Mouse (Mus musculus) bone marrow, adult 2 months (tissue): Measurements from ENCODE around the gene Cybc1. TPM values are rescaled to one million over a fixed set of nuclear protein-coding genes. Genes with fewer than 3 reads are reported as not detected.

Source experiments
- H3K27ac ChIP-seq: fragments of 200-500 bp; 2 replicates; pipeline ENCODE4 v1.5.1; 2012; ENCODE audit warnings: low read depth, mild to moderate bottlenecking, control low read depth, inconsistent platforms, low read length; ENCODE audit not compliant: control insufficient read depth, poor library complexity, insufficient read depth
- H3K4me1 ChIP-seq: fragments of 200-500 bp; 2 replicates; pipeline ENCODE4 v1.6.1; 2011; ENCODE audit warnings: low read length; ENCODE audit not compliant: control insufficient read depth, insufficient read depth
- H3K4me3 ChIP-seq: fragments of 200-500 bp; replicated peaks from 2 replicates; pipeline ENCODE3; 2011; ENCODE audit warnings: mild to moderate bottlenecking, low read depth, low read length, control low read depth; ENCODE audit not compliant: control insufficient read depth
- CTCF ChIP-seq: fragments of 200-500 bp; IDR thresholded peaks from 2 replicates; pipeline ENCODE4 v1.5.1; 2011; ENCODE audit warnings: low read length, control low read depth; ENCODE audit not compliant: control insufficient read depth, insufficient read depth
- POLR2A ChIP-seq: fragments of 200-500 bp; IDR thresholded peaks from 2 replicates; pipeline ENCODE4 v1.6.1; 2011; ENCODE audit warnings: low read depth, mild to moderate bottlenecking, control low read depth, low read length, borderline replicate concordance; ENCODE audit not compliant: control insufficient read depth
- WGBS: fragments of 180-500 bp; shearing (Covaris S2); methylation state at CpG from one replicate; pipeline ENCODE4 v1.1.7; 2018; 5-methylcytosine and 5-hydroxymethylcytosine counted together
- polyA plus RNA-seq: library from polyadenylated mRNA; stranded (reverse); fragments of >200 nt; gene quantifications from 2 replicates; pipeline ENCODE4 v1.2.4, GENCODE M21; 2011; ENCODE audit warnings: low replicate concordance; ENCODE audit not compliant: missing spikeins, insufficient read depth, insufficient read length

Gene Cybc1
- polyA plus RNA-seq, 1 experiment: 54.0 TPM

GRCm38 (mm10) chr11:121173203-121173602, 55.9 kb downstream of the Cybc1 start:
- WGBS: 81% methylated on average over 5 of the region's 5 CpGs
- Histone ChIP-seq H3K4me3 (no peak overlapping the region), H3K27ac (no peak overlapping the region), H3K4me1 (no peaks in the 10 kb centered on the region; the same call in 1 of the 2 replicates)
- TF ChIP-seq CTCF: no peak
- no peak for TF ChIP-seq POLR2A

Other genes with a start within 250 kb of the Cybc1 start
- gene Csnk1d, start 238.0 kb downstream of the Cybc1 start, polyA plus RNA-seq: 35.6 and 58.3 TPM in 2 replicates
- 1.7 and 3.6 TPM in 2 replicates for gene Cd7, start 189.9 kb downstream of the Cybc1 start, polyA plus RNA-seq
- not detected in 2 replicates for gene Sectm1b, start 165.8 kb downstream of the Cybc1 start, polyA plus RNA-seq
- gene Sectm1a, start 148.1 kb downstream of the Cybc1 start, polyA plus RNA-seq: not detected in 2 replicates
- not detected in 2 replicates for gene Tex19.2, start 110.6 kb downstream of the Cybc1 start, polyA plus RNA-seq
- 6.6 TPM in 1 of 2 replicates, not detected in the other for gene Tex19.1, start 83.2 kb downstream of the Cybc1 start, polyA plus RNA-seq
- not detected in 2 replicates for gene Uts2r, start 69.1 kb downstream of the Cybc1 start, polyA plus RNA-seq
- 5.0 and 11.8 TPM in 2 replicates for gene Hexdc, start 24.9 kb downstream of the Cybc1 start, polyA plus RNA-seq
- gene Ogfod3, start 24.6 kb downstream of the Cybc1 start, polyA plus RNA-seq: 5.5 and 7.4 TPM in 2 replicates
- 30.0 and 41.2 TPM in 2 replicates for gene Narf, start 7.9 kb upstream of the Cybc1 start, polyA plus RNA-seq
- 11.7 and 24.6 TPM in 2 replicates for gene Foxk2, start 30.7 kb upstream of the Cybc1 start, polyA plus RNA-seq
- gene Wdr45b, start 125.1 kb upstream of the Cybc1 start, polyA plus RNA-seq: 12.5 and 24.0 TPM in 2 replicates
- not detected in 2 replicates for gene Rab40b, start 158.9 kb upstream of the Cybc1 start, polyA plus RNA-seq
- gene Fn3krp, start 192.1 kb upstream of the Cybc1 start, polyA plus RNA-seq: 29.3 and 53.1 TPM in 2 replicates
- gene Fn3k, start 205.6 kb upstream of the Cybc1 start, polyA plus RNA-seq: 66.5 and 69.0 TPM in 2 replicates
- gene Tbcd, start 222.6 kb upstream of the Cybc1 start, polyA plus RNA-seq: 25.2 and 28.4 TPM in 2 replicates